16 mouse cellular contexts compared by ENCODE assay signal in genomic region chr17:28290671-28291070, GRCm38 (mm10). TPM values are rescaled to one million over a fixed set of nuclear protein-coding genes. Genes with fewer than 3 reads are reported as not detected.
DNase-seq lines count a peak whose midpoint lies in the region; ATAC-seq and TF ChIP-seq lines count a peak whose summit lies in the region.
"Had no signal": no experiment of that assay in that cellular context is flagged by ENCODE, and none has a peak within 500 bp of the region (broad histone marks: within the 10 kb centered on the region; RNA-seq: fewer than 3 reads in every experiment).

No protein-coding gene starts in this region.

- TF ChIP-seq CTCF in stomach, postnatal 0 days (IDR thresholded peaks at IDR 0.05; ENCODE audit: low read depth): no peak

- H3K36me3 ChIP-seq in stomach, postnatal 0 days (ENCODE audit: control insufficient read depth, insufficient read depth, low read length): peaks cover 5% of the 10 kb centered on the region
- H3K36me3 ChIP-seq: intestine, embryonic 15.5 days; neural tube, embryonic 13.5 days had no signal

- H3K9ac ChIP-seq in stomach, postnatal 0 days (ENCODE audit: low read length): no peak overlapping the region; the same call in 1 of the 2 replicates
- H3K9ac ChIP-seq: forebrain, embryonic 13.5 days; heart, embryonic 15.5 days; intestine, embryonic 15.5 days; liver, embryonic 14.5 days; neural tube, embryonic 13.5 days had no signal

- no peak overlapping the region for H3K4me2 ChIP-seq in stomach, postnatal 0 days (replicated peaks; ENCODE audit: low read depth)
- H3K4me2 ChIP-seq: forebrain, embryonic 13.5 days; heart, embryonic 15.5 days; intestine, embryonic 15.5 days; neural tube, embryonic 13.5 days had no signal

- H3K9me3 ChIP-seq in stomach, postnatal 0 days (ENCODE audit: control insufficient read depth, low read length): no peaks in the 10 kb centered on the region
- H3K9me3 ChIP-seq: heart, embryonic 15.5 days; intestine, embryonic 15.5 days; neural tube, embryonic 13.5 days had no signal

- no peaks in the 10 kb centered on the region for H3K4me1 ChIP-seq in stomach, postnatal 0 days (replicated peaks; ENCODE audit: control insufficient read depth, insufficient read depth)

- no peak for TF ChIP-seq EP300 in stomach, postnatal 0 days (optimal IDR thresholded peaks at IDR 0.05)

- H3K27me3 ChIP-seq in stomach, postnatal 0 days (ENCODE audit: control insufficient read depth, insufficient read depth, low read length): no peaks in the 10 kb centered on the region
- H3K27me3 ChIP-seq: forebrain, embryonic 13.5 days; heart, embryonic 15.5 days; intestine, embryonic 15.5 days; neural tube, embryonic 13.5 days had no signal

- peak; percentile 80 for ATAC-seq in stomach, postnatal 0 days (ENCODE audit: low FRiP score, low TSS enrichment)
- ATAC-seq: forebrain, embryonic 13.5 days; intestine, embryonic 15.5 days had no signal

- DNase-seq in adrenal gland, postnatal 14 days: peak; percentile 39
- DNase-seq in adrenal gland, postnatal 10 days: no peak
- peak; percentile 45 to 57 for DNase-seq in urinary bladder, postnatal 36 days (ENCODE audit: low spot score in 2 of 2)
- no peak for DNase-seq in urinary bladder, postnatal 4 days (ENCODE audit: low spot score in 2 of 2)
- DNase-seq in lung, postnatal 36 days: peak; percentile 65
- peak; percentile 70 for DNase-seq in stomach, postnatal 0 days (ENCODE audit: low spot score)
- no peak for DNase-seq in cerebellum, postnatal 25 days
- DNase-seq in testis, postnatal 10 days (ENCODE audit: low spot score): no peak
- DNase-seq: cerebellum, adult 9-10 months; layer of hippocampus, adult 9-11 months; thymus, postnatal 36 days had no signal

- no peak overlapping the region for H3K4me3 ChIP-seq in stomach, postnatal 0 days (ENCODE audit: low read depth, low read length)
- H3K4me3 ChIP-seq: forebrain, embryonic 13.5 days; heart, embryonic 15.5 days; intestine, embryonic 15.5 days; neural tube, embryonic 13.5 days had no signal

- H3K27ac ChIP-seq in stomach, postnatal 0 days (replicated peaks): no peak overlapping the region
- H3K27ac ChIP-seq: forebrain, embryonic 13.5 days; heart, embryonic 15.5 days; intestine, embryonic 15.5 days; liver, embryonic 14.5 days; neural tube, embryonic 13.5 days had no signal

- WGBS in stomach, postnatal 0 days: 59% methylated on average over 11 of the region's 11 CpGs

RNA-seq across cellular contexts. Expression of gene Fance, which starts 22.6 kb away (rescaled TPM):
- total RNA-seq in adrenal gland, postnatal 14 days (2021): 20.5 and 29.6 TPM in 2 replicates
- 10 to 100 TPM; 24.2 to 36.2 TPM for total RNA-seq in adrenal gland, postnatal 10 days (2021)
- 19.2 and 20.4 TPM in 2 replicates for polyA plus RNA-seq in stomach, postnatal 0 days (2015; fragmentation: Nextera tagmentation; extraction: Ambion mirVana)

RNA-seq across cellular contexts. Expression of gene Rpl10a, which starts 37.6 kb away (rescaled TPM):
- total RNA-seq in adrenal gland, postnatal 14 days (2021): 814 and 958 TPM in 2 replicates
- total RNA-seq in adrenal gland, postnatal 10 days (2021): 100 to 1,000 TPM; 948 to 951 TPM
- polyA plus RNA-seq in stomach, postnatal 0 days (2015; fragmentation: Nextera tagmentation; extraction: Ambion mirVana): 491 and 514 TPM in 2 replicates

RNA-seq across cellular contexts. Expression of gene Ppard, which starts 58.2 kb away (rescaled TPM):
- 36.1 and 39.8 TPM in 2 replicates for total RNA-seq in adrenal gland, postnatal 14 days (2021)
- 10 to 100 TPM; 29.8 to 30.2 TPM for total RNA-seq in adrenal gland, postnatal 10 days (2021)
- 3.1 and 3.4 TPM in 2 replicates for polyA plus RNA-seq in stomach, postnatal 0 days (2015; fragmentation: Nextera tagmentation; extraction: Ambion mirVana)

RNA-seq across cellular contexts. Expression of gene Tead3, which starts 59.9 kb away (rescaled TPM):
- 10.6 and 11.4 TPM in 2 replicates for total RNA-seq in adrenal gland, postnatal 14 days (2021)
- total RNA-seq in adrenal gland, postnatal 10 days (2021): 10 to 100 TPM; 12.8 to 13.5 TPM
- 8.7 and 9.2 TPM in 2 replicates for polyA plus RNA-seq in stomach, postnatal 0 days (2015; fragmentation: Nextera tagmentation; extraction: Ambion mirVana)

Comparison
In these comparisons a context has a peak if more than half of its experiments do, and no peak if none do; other contexts are left out.
1. DNase-seq: peak in adrenal gland, postnatal 14 days (single experiment), urinary bladder, postnatal 36 days (2 of 2), lung, postnatal 36 days (single experiment) and stomach, postnatal 0 days (single experiment); none in adrenal gland, postnatal 10 days (single experiment), urinary bladder, postnatal 4 days (0 of 2), cerebellum, postnatal 25 days (0 of 2) and testis, postnatal 10 days (single experiment).